Mouse (Mus musculus): ENCODE measurements around the gene Ak7.

- TF ChIP-seq CTCF (IDR thresholded peaks at IDR 0.05; ENCODE audit: extremely low read depth, insufficient read length, insufficient replicate concordance, low read depth, low read length) = no peak
- TF ChIP-seq POLR2A (IDR thresholded peaks at IDR 0.05; ENCODE audit: low read depth, low read length) = no peak
Observed at GRCm38 (mm10) chr12:105676274-105676673, 29.5 kb upstream of the Ak7 start.

Measured in small intestine, adult 2 months (tissue).